Mouse (Mus musculus) MEL (cell line): ENCODE data around the gene Sh3rf1. TPM values are rescaled to one million over a fixed set of nuclear protein-coding genes. Genes with fewer than 3 reads are reported as not detected.

Experiments
- DNase-seq: peaks from one replicate; pipeline ENCODE4 v3.0.0; 2011; ENCODE audit warnings: low read depth, low spot score
- H3K27ac ChIP-seq: 2 replicates; pipeline ENCODE4 v1.5.1; 2012; ENCODE audit warnings: low read depth, mild to moderate bottlenecking, control low read depth, low read length, moderate library complexity; ENCODE audit not compliant: control insufficient read depth
- H3K27me3 ChIP-seq, 2 experiments: fragments of 150-350 bp in 1 of 2; sonication (generic) in 1 of 2; 2 replicates each; pipeline ENCODE4 v1.6.1; 2012; ENCODE audit warnings: low read length in 2 of 2, mild to moderate bottlenecking in 2 of 2, improper control_type of control experiment in 1 of 2, moderate library complexity in 1 of 2; ENCODE audit not compliant: insufficient read depth in 2 of 2, control insufficient read depth in 1 of 2
- H3K36me3 ChIP-seq, 2 experiments: 2 replicates each; pipeline ENCODE4 v1.6.1; 2012 to 2014; ENCODE audit warnings: low read length in 2 of 2, improper control_type of control experiment in 1 of 2, inconsistent platforms in 1 of 2, mild to moderate bottlenecking in 1 of 2; ENCODE audit not compliant: insufficient read depth in 2 of 2, control insufficient read depth in 1 of 2
- H3K4me1 ChIP-seq, 2 experiments: fragments of 150-350 bp in 1 of 2; sonication (generic) in 1 of 2; 2 replicates each; pipeline ENCODE4 v1.6.1; 2012; ENCODE audit warnings: low read length in 2 of 2, improper control_type of control experiment in 1 of 2, mild to moderate bottlenecking in 1 of 2; ENCODE audit not compliant: insufficient read depth in 2 of 2, control insufficient read depth in 1 of 2
- H3K4me3 ChIP-seq, 2 experiments: fragments of 150-350 bp in 1 of 2; sonication (generic) in 1 of 2; 2 replicates each; pipeline ENCODE4 v1.5.1; 2012; ENCODE audit warnings: low read depth in 2 of 2, low read length in 2 of 2, mild to moderate bottlenecking in 2 of 2, moderate library complexity in 2 of 2, control low read depth in 1 of 2, improper control_type of control experiment in 1 of 2; ENCODE audit not compliant: control insufficient read depth in 1 of 2, insufficient read depth in 1 of 2
- H3K79me2 ChIP-seq: 2 replicates; pipeline ENCODE4 v1.6.1; 2012; ENCODE audit warnings: mild to moderate bottlenecking, low read length, moderate library complexity; ENCODE audit not compliant: control insufficient read depth, poor library complexity, insufficient read depth
- H3K9ac ChIP-seq: 2 replicates; pipeline ENCODE4 v1.6.1; 2012; ENCODE audit warnings: low read depth, mild to moderate bottlenecking, control low read depth, low read length, moderate library complexity; ENCODE audit not compliant: control insufficient read depth, poor library complexity, severe bottlenecking
- H3K9me3 ChIP-seq: fragments of 150-350 bp; sonication (generic); replicated peaks from 2 replicates; pipeline ENCODE4 v1.6.1; 2012; ENCODE audit warnings: mild to moderate bottlenecking, low read length, improper control_type of control experiment, moderate library complexity; ENCODE audit not compliant: insufficient read depth
- BHLHE40 ChIP-seq: IDR thresholded peaks from 2 replicates; pipeline ENCODE4 v1.6.1; 2012; ENCODE audit warnings: low read depth, mild to moderate bottlenecking, inconsistent platforms, low read length, improper control_type of control experiment, borderline replicate concordance
- ELF1 ChIP-seq: IDR thresholded peaks from 2 replicates; pipeline ENCODE4 v1.6.1; 2014; ENCODE audit warnings: low read depth, mild to moderate bottlenecking, inconsistent platforms, low read length, improper control_type of control experiment, moderate library complexity
- EP300 ChIP-seq, 2 experiments: IDR thresholded peaks; 2 replicates each; pipeline ENCODE4 v1.6.1; 2011; ENCODE audit warnings: improper control_type of control experiment in 2 of 2, low read length in 2 of 2, low read depth in 1 of 2, mild to moderate bottlenecking in 1 of 2
- ETS1 ChIP-seq: IDR thresholded peaks from 2 replicates; pipeline ENCODE4 v1.6.1; 2012; ENCODE audit warnings: low read depth, mild to moderate bottlenecking, inconsistent platforms, low read length, improper control_type of control experiment, moderate library complexity
- GATA1 ChIP-seq: IDR thresholded peaks from 2 replicates; pipeline ENCODE4 v1.6.1; 2011; ENCODE audit warnings: low read depth, low read length, improper control_type of control experiment
- KAT2A ChIP-seq: conservative IDR thresholded peaks from 2 replicates; pipeline ENCODE4 v1.6.1; 2012; ENCODE audit warnings: low read depth, low read length, improper control_type of control experiment, inconsistent platforms
- MAFK ChIP-seq: IDR thresholded peaks from 2 replicates; pipeline ENCODE4 v1.6.1; 2011; ENCODE audit warnings: low read depth, mild to moderate bottlenecking, low read length, improper control_type of control experiment, borderline replicate concordance
- MAZ ChIP-seq: IDR thresholded peaks from 2 replicates; pipeline ENCODE4 v1.6.1; 2012; ENCODE audit warnings: low read depth, mild to moderate bottlenecking, inconsistent platforms, low read length, improper control_type of control experiment
- MEF2A ChIP-seq: IDR thresholded peaks from 2 replicates; pipeline ENCODE4 v1.6.1; 2014; ENCODE audit warnings: low read depth, mild to moderate bottlenecking, inconsistent platforms, low read length, improper control_type of control experiment; ENCODE audit not compliant: poor library complexity, insufficient replicate concordance, severe bottlenecking; ENCODE audit errors: extremely low read depth
- POLR2A ChIP-seq, 2 experiments: IDR thresholded peaks; 2 replicates each; pipeline ENCODE4 v1.6.1; 2011 to 2012; ENCODE audit warnings: low read length in 2 of 2, mild to moderate bottlenecking in 2 of 2, control low read depth in 1 of 2, improper control_type of control experiment in 1 of 2, low read depth in 1 of 2, moderate library complexity in 1 of 2; ENCODE audit not compliant: control insufficient read depth in 1 of 2, insufficient read depth in 1 of 2, poor library complexity in 1 of 2
- POLR2AphosphoS2 ChIP-seq: IDR thresholded peaks from 2 replicates; pipeline ENCODE4 v1.6.1; 2011; ENCODE audit warnings: low read length, improper control_type of control experiment
- RAD21 ChIP-seq: IDR thresholded peaks from 2 replicates; pipeline ENCODE4 v1.6.1; 2011; ENCODE audit warnings: mild to moderate bottlenecking, low read depth, low read length, improper control_type of control experiment
- SIN3A ChIP-seq: IDR thresholded peaks from 2 replicates; pipeline ENCODE4 v1.6.1; 2012; ENCODE audit warnings: low read length, improper control_type of control experiment, inconsistent platforms
- TBP ChIP-seq: IDR thresholded peaks from 2 replicates; pipeline ENCODE4 v1.8.0; 2011; ENCODE audit warnings: low read depth, low read length, improper control_type of control experiment
- TCF12 ChIP-seq: IDR thresholded peaks from 2 replicates; pipeline ENCODE4 v1.6.1; 2014; ENCODE audit warnings: low read depth, mild to moderate bottlenecking, inconsistent platforms, low read length, improper control_type of control experiment, moderate library complexity
- USF2 ChIP-seq, 2 experiments: IDR thresholded peaks; 2 replicates each; pipeline ENCODE4 v1.6.1; 2011 to 2012; ENCODE audit warnings: improper control_type of control experiment in 2 of 2, low read length in 2 of 2, borderline replicate concordance in 1 of 2, inconsistent platforms in 1 of 2, low read depth in 1 of 2, mild to moderate bottlenecking in 1 of 2; ENCODE audit not compliant: insufficient read depth in 1 of 2
- ZC3H11A ChIP-seq: IDR thresholded peaks from 2 replicates; pipeline ENCODE4 v1.6.1; 2012; ENCODE audit warnings: low read depth, mild to moderate bottlenecking, inconsistent platforms, low read length, improper control_type of control experiment
- polyA plus RNA-seq, 2 experiments: library from polyadenylated mRNA; stranded (reverse) in 1 of 2; unstranded in 1 of 2; fragments of >175 nt in 1 of 2; fragments of >200 nt in 1 of 2; gene quantifications; 2 replicates each; pipeline versions ENCODE4 v1.2.1 to v1.2.4; 2012; ENCODE audit warnings: low replicate concordance in 2 of 2, low read depth in 1 of 2; ENCODE audit not compliant: insufficient read length in 2 of 2, insufficient read depth in 1 of 2, missing spikeins in 1 of 2
- total RNA-seq: library from RNA; depleted of rRNA; stranded (reverse); fragments of 300-350 nt; gene quantifications from 2 replicates; pipeline ENCODE4 v1.2.3, GENCODE M21; 2012

The Sh3rf1 gene
- total and polyA plus RNA-seq, 3 experiments = 1.5 to 5.9 TPM; not detected in 1

- H3K9me3 ChIP-seq = no peaks in the 10 kb centered on the region
- no peak overlapping the region for H3K9ac ChIP-seq
- no peaks in the 10 kb centered on the region; the same call in 1 of the 2 replicates for H3K79me2 ChIP-seq
- DNase-seq = peak; percentile 73
- peak in 1 of 2 experiments; percentile 34; a peak in 1 of 4 replicates for TF ChIP-seq POLR2A (IDR thresholded peaks at IDR 0.05; ENCODE audit: control insufficient read depth in 1 of 2, insufficient read depth in 1 of 2, low read depth in 1 of 2, low read length in 2 of 2, poor library complexity in 1 of 2)
- TF ChIP-seq ELF1 = peak; percentile 39; the same call in 1 of the 2 replicates
- TF ChIP-seq SIN3A = no peak
- TF ChIP-seq, all 39 proteins: peak for 2
- H3K4me1 ChIP-seq = peaks cover 4 to 8% of the 10 kb centered on the region in 2 experiments
- H3K4me3 ChIP-seq = no peak overlapping the region
- H3K27me3 ChIP-seq = peaks cover 0 to 3% of the 10 kb centered on the region in 2 experiments; a peak in 3 of 4 replicates
- H3K36me3 ChIP-seq = peaks cover 0 to 7% of the 10 kb centered on the region in 2 experiments; a peak in 2 of 4 replicates
- H3K27ac ChIP-seq = no peak overlapping the region
Observed at GRCm38 (mm10) chr8:61218439-61218838, 5.2 kb upstream of the Sh3rf1 start.

GRCm38 (mm10) chr8:61223283-61223682, 389 bp upstream of the Sh3rf1 start:
- DNase-seq = no peak
- H3K36me3 ChIP-seq = peaks cover 0 to 10% of the 10 kb centered on the region in 2 experiments; a peak in 2 of 4 replicates
- TF ChIP-seq BHLHE40 = no peak
- TF ChIP-seq EP300 (IDR thresholded peaks at IDR 0.05; ENCODE audit: low read depth in 1 of 2, low read length in 2 of 2) = no peak
- TF ChIP-seq ETS1 = no peak
- TF ChIP-seq GATA1 = no peak
- TF ChIP-seq ZC3H11A = no peak
- TF ChIP-seq SIN3A = no peak
- no peak for TF ChIP-seq TCF12
- TF ChIP-seq TBP = no peak
- no peak for TF ChIP-seq ELF1
- TF ChIP-seq MAFK = no peak
- TF ChIP-seq MAZ = no peak
- TF ChIP-seq KAT2A = no peak
- TF ChIP-seq MEF2A = no peak
- no peak for TF ChIP-seq POLR2AphosphoS2
- TF ChIP-seq USF2 (IDR thresholded peaks at IDR 0.05; ENCODE audit: borderline replicate concordance in 1 of 2, insufficient read depth in 1 of 2, low read depth in 1 of 2, low read length in 2 of 2) = no peak
- TF ChIP-seq RAD21 = no peak
- peak overlapping the region; percentile 76 to 97 for H3K4me3 ChIP-seq
- peaks cover 0 to 3% of the 10 kb centered on the region in 2 experiments; a peak in 3 of 4 replicates for H3K27me3 ChIP-seq
- H3K4me1 ChIP-seq = peaks cover 4 to 8% of the 10 kb centered on the region in 2 experiments
- H3K9ac ChIP-seq = peak overlapping the region; percentile 72
- H3K79me2 ChIP-seq = peaks cover 3% of the 10 kb centered on the region; the same call in 1 of the 2 replicates
- no peaks in the 10 kb centered on the region for H3K9me3 ChIP-seq
- H3K27ac ChIP-seq = no peak overlapping the region
